Mouse (Mus musculus): Measurements from ENCODE around the gene Ncoa5.

The Ncoa5 gene

GRCm38 (mm10) chr2:164994156-164994555, 40.5 kb downstream of the Ncoa5 start:
- DNase-seq (ENCODE audit: low read depth), result no peak

- no peak for DNase-seq (ENCODE audit: low read depth)
These were observed 42.9 kb downstream of the Ncoa5 start for GRCm38 (mm10) chr2:164991808-164992207.

- no peak for DNase-seq (ENCODE audit: low read depth)
These were observed 43.6 kb downstream of the Ncoa5 start for GRCm38 (mm10) chr2:164991111-164991510.

- no peak for DNase-seq (ENCODE audit: low read depth)
These were observed 45.9 kb downstream of the Ncoa5 start for GRCm38 (mm10) chr2:164988777-164989176.

GRCm38 (mm10) chr2:164986371-164987027, 48.2 kb downstream of the Ncoa5 start:
- DNase-seq (ENCODE audit: low read depth), result no peak

- DNase-seq (ENCODE audit: low read depth), result no peak
These were observed 48.7 kb downstream of the Ncoa5 start for GRCm38 (mm10) chr2:164985962-164986361.

- peak; percentile 87 for DNase-seq (ENCODE audit: low read depth)
These were observed 54.9 kb downstream of the Ncoa5 start for GRCm38 (mm10) chr2:164979749-164980148.

GRCm38 (mm10) chr2:164975611-164976010, 59.1 kb downstream of the Ncoa5 start:
- DNase-seq (ENCODE audit: low read depth), result peak; percentile 36

GRCm38 (mm10) chr2:164972646-164973045, 62.0 kb downstream of the Ncoa5 start:
- DNase-seq (ENCODE audit: low read depth), result peak; percentile 71

GRCm38 (mm10) chr2:164970631-164971196, 64.0 kb downstream of the Ncoa5 start:
- no peak for DNase-seq (ENCODE audit: low read depth)

- no peak for DNase-seq (ENCODE audit: low read depth)
These were observed 65.3 kb downstream of the Ncoa5 start for GRCm38 (mm10) chr2:164969348-164969781.

GRCm38 (mm10) chr2:164968451-164968851, 66.2 kb downstream of the Ncoa5 start:
- DNase-seq (ENCODE audit: low read depth), result peak; percentile 79

GRCm38 (mm10) chr2:164967761-164968440, 66.8 kb downstream of the Ncoa5 start:
- no peak for DNase-seq (ENCODE audit: low read depth)

GRCm38 (mm10) chr2:164967193-164967592, 67.5 kb downstream of the Ncoa5 start:
- no peak for DNase-seq (ENCODE audit: low read depth)

GRCm38 (mm10) chr2:164966381-164966780, 68.3 kb downstream of the Ncoa5 start:
- peak; percentile 80 for DNase-seq (ENCODE audit: low read depth)

- no peak for DNase-seq (ENCODE audit: low read depth)
These were observed 69.7 kb downstream of the Ncoa5 start for GRCm38 (mm10) chr2:164964981-164965380.

- DNase-seq (ENCODE audit: low read depth), result no peak
These were observed 70.3 kb downstream of the Ncoa5 start for GRCm38 (mm10) chr2:164964242-164964894.

- no peak for DNase-seq (ENCODE audit: low read depth)
These were observed 72.5 kb downstream of the Ncoa5 start for GRCm38 (mm10) chr2:164962183-164962580.

GRCm38 (mm10) chr2:164961506-164962182, 73.0 kb downstream of the Ncoa5 start:
- DNase-seq (ENCODE audit: low read depth), result peak; percentile 80

GRCm38 (mm10) chr2:164960716-164961441, 73.8 kb downstream of the Ncoa5 start, which contains the start of gene Slc12a5:
TSS of gene Slc12a5 (plus strand) at chr2:164960802.
- DNase-seq (ENCODE audit: low read depth), result peak; percentile 58
